In genomic region chrX:150595016-150595760, GRCm38 (mm10) we compare ENCODE assay signal across 21 mouse cellular contexts. TPM values are rescaled to one million over a fixed set of nuclear protein-coding genes. Genes with fewer than 3 reads are reported as not detected.
DNase-seq lines count a peak whose midpoint lies in the region; ATAC-seq lines count a peak whose summit lies in the region.
"Had no signal": no experiment of that assay in that cellular context is flagged by ENCODE, and none has a peak within 500 bp of the region (broad histone marks: within the 10 kb centered on the region; RNA-seq: fewer than 3 reads in every experiment).

No protein-coding gene starts in this region.

- H3K4me1 ChIP-seq in brown adipose tissue, adult 24 weeks (ENCODE audit: control insufficient read depth, insufficient read depth, insufficient read length, low read length), result no peaks in the 10 kb centered on the region
- H3K4me1 ChIP-seq in liver, embryonic 11.5 days (replicated peaks; ENCODE audit: control insufficient read depth, insufficient read depth, low read length), result no peaks in the 10 kb centered on the region; the same call in 1 of the 2 replicates
- no peaks in the 10 kb centered on the region for H3K4me1 ChIP-seq in midbrain, embryonic 10.5 days
- H3K4me1 ChIP-seq: embryonic facial prominence, embryonic 12.5 days; hindbrain, embryonic 10.5 days; megakaryocyte, embryonic 14.5 days; neural tube, embryonic 15.5 days had no signal

- H3K9me3 ChIP-seq in liver, embryonic 11.5 days (ENCODE audit: control insufficient read depth, low read length), result no peaks in the 10 kb centered on the region
- H3K9me3 ChIP-seq in midbrain, embryonic 10.5 days (replicated peaks), result no peaks in the 10 kb centered on the region
- H3K9me3 ChIP-seq: embryonic facial prominence, embryonic 12.5 days; hindbrain, embryonic 10.5 days; megakaryocyte, embryonic 14.5 days; neural tube, embryonic 15.5 days had no signal

- intact Hi-C loops in left cerebral cortex, postnatal 14 days (cut with DNase I), result no loop called here

- DNase-seq in gastrocnemius, adult 18-20 months (ENCODE audit: low spot score), result peak; percentile 13
- DNase-seq in gastrocnemius, postnatal 10 days, result no peak
- no peak for DNase-seq in liver, embryonic 11.5 days (ENCODE audit: low spot score)
- no peak for DNase-seq in left cerebral cortex, postnatal 14 days (ENCODE audit: low spot score in 2 of 2)
- DNase-seq in midbrain, embryonic 10.5 days (ENCODE audit: low spot score), result no peak
- DNase-seq: cerebellum, postnatal 10 days; left cerebral cortex, postnatal 4 days; lung, adult 18-20 months; thymus, postnatal 14 days had no signal

- 60% methylated on average over 9 of the region's 9 CpGs for WGBS in liver, embryonic 11.5 days
- WGBS in midbrain, embryonic 10.5 days, result 86% methylated on average over 9 of the region's 9 CpGs

- peak overlapping the region; percentile 92 for H3K27ac ChIP-seq in brown adipose tissue, adult 24 weeks (replicated peaks; ENCODE audit: low read depth, low read length)
- no peak overlapping the region for H3K27ac ChIP-seq in liver, embryonic 11.5 days (ENCODE audit: low read depth, low read length)
- no peak overlapping the region for H3K27ac ChIP-seq in midbrain, embryonic 10.5 days (replicated peaks)
- H3K27ac ChIP-seq: embryonic facial prominence, embryonic 12.5 days; hindbrain, embryonic 10.5 days; hindbrain, postnatal 0 days; kidney, postnatal 0 days; neural tube, embryonic 15.5 days had no signal

- H3K4me2 ChIP-seq in liver, embryonic 11.5 days, result peak overlapping the region; percentile 19; the same call in 1 of the 2 replicates
- H3K4me2 ChIP-seq: embryonic facial prominence, embryonic 12.5 days; neural tube, embryonic 15.5 days had no signal

- H3K9ac ChIP-seq in liver, embryonic 11.5 days (ENCODE audit: low read depth, low read length), result no peak overlapping the region
- H3K9ac ChIP-seq: embryonic facial prominence, embryonic 12.5 days; neural tube, embryonic 15.5 days had no signal

- no peaks in the 10 kb centered on the region for H3K36me3 ChIP-seq in liver, embryonic 11.5 days (ENCODE audit: control insufficient read depth, insufficient read depth, low read length)
- no peaks in the 10 kb centered on the region for H3K36me3 ChIP-seq in midbrain, embryonic 10.5 days
- H3K36me3 ChIP-seq: embryonic facial prominence, embryonic 12.5 days; hindbrain, embryonic 10.5 days; neural tube, embryonic 15.5 days had no signal

- no peaks in the 10 kb centered on the region; the same call in 1 of the 2 replicates for H3K27me3 ChIP-seq in liver, embryonic 11.5 days (replicated peaks; ENCODE audit: control insufficient read depth, insufficient read depth, low read length)
- H3K27me3 ChIP-seq in midbrain, embryonic 10.5 days (ENCODE audit: low read depth, poor library complexity, severe bottlenecking), result peaks cover 37% of the 10 kb centered on the region
- H3K27me3 ChIP-seq: embryonic facial prominence, embryonic 12.5 days had no signal

- ATAC-seq in liver, embryonic 11.5 days (replicated peaks; ENCODE audit: low FRiP score), result peak; percentile 85
- peak; percentile 70; the same call in 1 of the 2 replicates for ATAC-seq in megakaryocyte-erythroid progenitor cell, adult 5-6 weeks (replicated peaks; ENCODE audit: low FRiP score, low TSS enrichment, poor library complexity, severe bottlenecking)
- ATAC-seq: forebrain, embryonic 16.5 days; hindbrain, postnatal 0 days; intestine, postnatal 0 days; midbrain, embryonic 16.5 days had no signal

- no peak overlapping the region; the same call in 1 of the 2 replicates for H3K4me3 ChIP-seq in brown adipose tissue, adult 24 weeks (ENCODE audit: insufficient read depth, low read depth, low read length)
- H3K4me3 ChIP-seq in liver, embryonic 11.5 days (ENCODE audit: low read depth, low read length), result no peak overlapping the region
- no peak overlapping the region for H3K4me3 ChIP-seq in midbrain, embryonic 10.5 days
- H3K4me3 ChIP-seq: embryonic facial prominence, embryonic 12.5 days; hindbrain, embryonic 10.5 days; megakaryocyte, embryonic 14.5 days; neural tube, embryonic 15.5 days had no signal

RNA-seq across cellular contexts. Expression of gene Apex2, which starts 5.5 kb away (rescaled TPM):
- 1 to 10 TPM; 4.0 to 7.3 TPM for total RNA-seq in gastrocnemius, adult 18-20 months (2021)
- total RNA-seq in gastrocnemius, postnatal 10 days (2021), result 10 to 100 TPM in 1 of 2 experiments, 1 to 10 TPM in 1; 8.6 to 10.9 TPM
- 5.9 and 13.2 TPM in 2 replicates for polyA plus RNA-seq in brown adipose tissue, adult 24 weeks (2012; ENCODE audit: insufficient read depth, insufficient read length, missing spikeins)
- polyA plus RNA-seq in liver, embryonic 11.5 days (2014; fragmentation: Nextera tagmentation; extraction: Ambion mirVana), result 20.1 and 20.7 TPM in 2 replicates
- total RNA-seq in megakaryocyte-erythroid progenitor cell, adult 5-6 weeks (2014; fragmentation: Nextera tagmentation), result 26.0 and 28.3 TPM in 2 replicates
- 5.0 and 5.2 TPM in 2 replicates for total RNA-seq in megakaryocyte-erythroid progenitor cell, adult 5-6 weeks (2017)
- 10 to 100 TPM; 13.7 to 16.2 TPM for total RNA-seq in left cerebral cortex, postnatal 14 days (2021)
- 26.1 and 26.4 TPM in 2 replicates for polyA plus RNA-seq in midbrain, embryonic 10.5 days (2016; fragmentation: Nextera tagmentation; extraction: Ambion mirVana)

RNA-seq across cellular contexts. Expression of gene Pfkfb1, which starts 7.2 kb away (rescaled TPM):
- 10 to 100 TPM; 30.0 to 47.1 TPM for total RNA-seq in gastrocnemius, adult 18-20 months (2021)
- 10 to 100 TPM in 1 of 2 experiments, 1 to 10 TPM in 1; 6.9 to 13.6 TPM for total RNA-seq in gastrocnemius, postnatal 10 days (2021)
- 34.1 and 34.2 TPM in 2 replicates for polyA plus RNA-seq in brown adipose tissue, adult 24 weeks (2012; ENCODE audit: insufficient read depth, insufficient read length, missing spikeins)
- polyA plus RNA-seq in liver, embryonic 11.5 days (2014; fragmentation: Nextera tagmentation; extraction: Ambion mirVana), result 8.5 and 10.3 TPM in 2 replicates
- total RNA-seq in megakaryocyte-erythroid progenitor cell, adult 5-6 weeks (2014; fragmentation: Nextera tagmentation), result 5.9 and 7.4 TPM in 2 replicates
- 1.2 and 1.8 TPM in 2 replicates for total RNA-seq in megakaryocyte-erythroid progenitor cell, adult 5-6 weeks (2017)
- total RNA-seq in left cerebral cortex, postnatal 14 days (2021), result 1 to 10 TPM; 1.8 to 2.1 TPM
- polyA plus RNA-seq in midbrain, embryonic 10.5 days (2016; fragmentation: Nextera tagmentation; extraction: Ambion mirVana), result 6.8 and 7.1 TPM in 2 replicates

RNA-seq across cellular contexts. Expression of gene Alas2, which starts 48.0 kb away (rescaled TPM):
- total RNA-seq in gastrocnemius, adult 18-20 months (2021), result 1 to 10 TPM; 3.3 to 3.5 TPM
- total RNA-seq in gastrocnemius, postnatal 10 days (2021), result 10 to 100 TPM; 12.7 to 23.6 TPM
- 2.2 and 18.3 TPM in 2 replicates for polyA plus RNA-seq in brown adipose tissue, adult 24 weeks (2012; ENCODE audit: insufficient read depth, insufficient read length, missing spikeins)
- 170 and 201 TPM in 2 replicates for polyA plus RNA-seq in liver, embryonic 11.5 days (2014; fragmentation: Nextera tagmentation; extraction: Ambion mirVana)
- total RNA-seq in megakaryocyte-erythroid progenitor cell, adult 5-6 weeks (2014; fragmentation: Nextera tagmentation), result 2.1 TPM in 1 of 2 replicates, not detected in the other
- 0.23 and 4.6 TPM in 2 replicates for total RNA-seq in megakaryocyte-erythroid progenitor cell, adult 5-6 weeks (2017)
- total RNA-seq in left cerebral cortex, postnatal 14 days (2021), result 10 to 100 TPM; 12.7 to 13.4 TPM
- polyA plus RNA-seq in midbrain, embryonic 10.5 days (2016; fragmentation: Nextera tagmentation; extraction: Ambion mirVana), result 47.9 and 60.9 TPM in 2 replicates
- total RNA-seq: granulocyte monocyte progenitor cell, adult 5-6 weeks had no signal
